Mouse (Mus musculus): ENCODE results near the gene Eid1.

DNA sequence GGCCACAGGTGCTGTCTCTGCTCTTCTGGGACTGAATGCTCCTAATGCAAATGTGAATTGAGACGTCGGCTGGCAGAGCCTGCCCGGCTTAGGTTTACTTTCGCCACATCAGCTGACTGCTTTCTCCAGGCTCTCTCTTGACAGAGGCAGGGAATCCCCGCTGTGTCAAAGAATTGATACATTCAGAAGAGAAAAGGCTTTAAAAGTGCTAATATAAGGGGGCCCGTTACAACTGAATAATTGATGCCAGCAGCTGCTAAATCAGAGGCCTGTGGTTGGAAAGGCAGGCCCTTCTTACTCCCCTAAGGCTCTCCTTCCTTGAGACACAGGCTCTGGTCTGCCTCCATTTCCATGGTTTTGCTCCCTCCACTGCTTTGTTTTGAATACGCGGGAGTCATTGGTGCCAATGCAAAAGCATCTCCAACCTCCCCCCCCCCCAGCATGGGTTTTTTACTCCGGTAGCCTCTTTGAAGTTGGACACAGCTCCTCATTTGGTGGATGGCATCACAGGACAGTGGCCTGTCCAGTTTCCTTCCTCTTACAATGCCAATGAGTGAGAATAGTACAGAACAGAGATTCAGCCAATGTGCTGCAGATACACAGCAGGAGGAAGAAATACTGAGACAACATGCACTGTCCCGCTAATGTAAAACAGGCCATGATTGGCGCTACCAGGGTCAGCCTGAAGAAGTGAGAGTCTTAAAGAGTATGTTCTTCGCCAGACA is 32.2 kb downstream of the Eid1 start:
- no peak for TF ChIP-seq USF1 (IDR thresholded peaks at IDR 0.05; ENCODE audit: low read depth)
- TF ChIP-seq CTCF (IDR thresholded peaks at IDR 0.05; ENCODE audit: control insufficient read depth, insufficient read depth, insufficient read length), result no peak
- no peak for TF ChIP-seq MAX (IDR thresholded peaks at IDR 0.05)
- no peak for TF ChIP-seq MYOG (IDR thresholded peaks at IDR 0.05; ENCODE audit: control insufficient read depth, extremely low read depth, insufficient read length)
- no peak for TF ChIP-seq CEBPB (IDR thresholded peaks at IDR 0.05; ENCODE audit: low read depth)
- TF ChIP-seq MYOD1 (IDR thresholded peaks at IDR 0.05; ENCODE audit: control insufficient read depth, insufficient read length, low read depth), result no peak
- TF ChIP-seq FOSL1 (IDR thresholded peaks at IDR 0.05; ENCODE audit: insufficient read depth, low read length, poor library complexity, severe bottlenecking), result no peak

Measured in C2C12 (cell line).